Mouse (Mus musculus): ENCODE measurements around the gene Pum1.
A peak's percentile ranks its signal among the peaks of the same experiment; 100 is the strongest.
"Not testable (repeated sequence)": the region's sequence is repeated elsewhere in the genome, so short reads cannot be mapped to it uniquely, and the experiment has no call there.

Gene Pum1

GRCm38 (mm10) chr4:130662979-130663725 is at the start of gene Pum1:
Gene Pum1, plus strand, starts transcription at chr4:130663321.
- DNase-seq (ENCODE audit: low read depth, low spot score), result peak; percentile 78

DNA sequence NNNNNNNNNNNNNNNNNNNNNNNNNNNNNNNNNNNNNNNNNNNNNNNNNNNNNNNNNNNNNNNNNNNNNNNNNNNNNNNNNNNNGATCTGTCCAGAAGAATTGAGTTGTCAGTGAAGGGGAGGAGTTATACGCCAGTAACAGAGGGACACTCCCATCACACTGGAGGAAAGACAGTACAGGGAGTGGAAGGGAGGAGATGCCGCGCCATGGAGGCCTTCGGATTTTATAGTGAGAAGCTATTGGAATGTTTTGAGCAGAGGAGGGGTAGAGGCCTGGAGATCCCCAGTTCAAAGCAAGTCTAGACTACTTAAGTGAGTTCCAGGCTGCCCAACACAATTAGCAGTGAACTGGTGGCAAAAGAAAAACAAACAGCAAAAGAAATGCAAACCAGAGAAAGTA is 33.7 kb upstream of the Pum1 start:
- no peak for DNase-seq (ENCODE audit: low read depth, low spot score)

DNA sequence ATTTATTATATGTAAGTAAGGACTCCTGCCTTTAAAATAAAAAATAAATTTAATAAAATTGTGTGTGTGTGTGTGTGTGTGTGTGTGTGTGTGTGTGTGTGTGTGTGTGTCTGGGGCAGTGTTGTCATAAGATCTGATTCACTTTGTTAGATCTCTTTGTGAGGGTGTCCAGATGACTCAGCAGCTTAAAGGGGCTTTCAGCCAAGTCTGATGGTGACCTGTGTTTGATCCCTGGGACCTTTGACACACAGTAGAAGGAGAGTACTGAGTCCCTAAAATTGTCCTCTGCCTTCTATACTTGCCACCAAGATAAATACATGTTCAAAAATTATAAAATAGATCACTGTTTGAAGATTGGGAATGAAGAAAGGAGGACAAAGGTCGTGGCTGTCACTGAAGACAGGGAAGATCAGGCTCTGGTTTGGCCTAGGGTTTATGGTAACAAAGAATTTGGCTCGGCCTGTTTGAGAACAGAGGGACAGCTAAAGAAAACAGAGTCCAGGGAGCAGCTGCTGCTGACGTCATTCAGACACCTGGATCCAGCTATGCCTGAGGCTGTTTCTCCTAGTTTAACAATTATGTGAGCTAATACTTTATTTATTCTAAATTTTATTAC is 32.8 kb upstream of the Pum1 start:
- DNase-seq (ENCODE audit: low read depth, low spot score), result no peak

DNA sequence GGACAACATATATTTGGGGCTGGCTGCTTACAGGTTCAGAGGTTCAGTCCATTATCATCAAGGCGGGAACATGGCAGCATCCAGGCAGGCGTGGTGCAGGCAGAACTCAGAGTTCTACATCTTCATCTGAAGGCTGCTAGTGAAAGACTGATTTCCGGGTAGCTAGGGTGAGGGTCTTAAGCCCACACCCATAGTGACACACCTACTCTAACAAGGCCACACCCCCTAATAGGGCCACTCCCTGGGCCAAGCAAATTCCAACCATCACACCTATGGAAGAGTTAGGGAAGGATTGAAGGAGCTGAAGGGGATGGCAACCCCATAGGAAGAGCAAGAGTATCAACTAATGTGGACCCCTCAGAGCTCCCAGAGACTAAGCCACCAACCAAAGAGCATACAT is 28.0 kb upstream of the Pum1 start:
- not testable (repeated sequence) for DNase-seq (ENCODE audit: low read depth, low spot score)

DNA sequence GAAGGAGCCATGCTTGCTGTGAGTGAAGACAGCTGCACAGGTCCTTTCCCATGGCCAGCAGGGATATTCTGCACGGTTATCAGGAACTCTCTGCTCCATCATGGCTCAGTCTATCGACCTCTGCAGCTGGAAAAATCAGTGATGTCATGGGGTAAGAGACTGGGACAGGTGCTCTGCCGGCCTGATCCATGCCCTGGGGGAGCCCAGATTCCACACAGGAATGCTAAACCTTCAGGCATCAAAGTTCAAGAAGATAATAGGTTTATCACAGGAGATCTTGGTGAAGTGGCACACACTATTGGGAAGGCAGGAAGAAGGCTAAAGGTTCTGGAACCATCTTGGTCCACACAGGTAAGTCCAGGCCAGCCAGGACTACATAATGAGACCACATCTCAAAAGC is 26.4 kb upstream of the Pum1 start:
- no peak for DNase-seq (ENCODE audit: low read depth, low spot score)

DNA sequence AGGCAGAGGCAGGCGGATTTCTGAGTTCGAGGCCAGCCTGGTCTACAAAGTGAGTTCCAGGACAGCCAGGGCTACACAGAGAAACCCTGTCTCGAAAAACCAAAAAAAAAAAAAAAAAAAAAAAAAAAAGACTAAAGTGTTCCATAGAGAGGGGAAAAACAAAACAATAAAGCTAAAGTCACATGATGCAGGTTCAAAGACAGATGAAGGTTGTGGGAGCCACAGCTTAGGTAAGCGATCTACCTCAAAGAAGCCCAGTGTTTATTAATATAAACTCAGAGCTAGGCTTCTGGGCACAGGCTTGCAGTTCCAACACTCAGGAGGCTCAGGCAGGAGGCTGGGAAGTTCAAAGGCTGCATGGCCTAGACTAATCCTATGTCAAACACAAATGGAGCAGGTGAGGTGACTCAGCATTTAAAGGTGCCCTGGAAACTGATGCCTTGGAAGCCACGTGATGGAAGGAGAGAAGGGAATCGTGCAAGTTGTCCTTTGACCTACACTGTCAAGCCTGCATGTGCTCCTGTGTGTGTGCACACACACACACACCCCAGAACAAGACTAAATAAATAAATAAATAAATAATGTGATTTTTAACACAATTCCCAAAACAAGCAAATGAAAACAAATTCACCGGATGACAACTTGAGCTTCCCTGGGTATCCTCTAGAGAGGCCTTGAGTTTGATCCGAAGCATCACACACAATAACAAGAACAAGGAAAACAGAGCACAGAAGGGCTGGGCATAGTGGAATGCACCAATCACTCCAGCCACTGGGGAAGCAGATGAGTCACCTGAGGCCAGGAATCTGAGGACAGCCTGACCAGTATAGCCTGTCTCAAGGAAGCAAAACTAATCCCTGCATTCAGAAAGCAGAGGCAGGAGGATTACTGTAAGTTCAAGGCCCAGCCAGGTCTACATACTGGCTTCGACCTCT is 25.4 kb upstream of the Pum1 start:
- DNase-seq (ENCODE audit: low read depth, low spot score), result no peak

DNA sequence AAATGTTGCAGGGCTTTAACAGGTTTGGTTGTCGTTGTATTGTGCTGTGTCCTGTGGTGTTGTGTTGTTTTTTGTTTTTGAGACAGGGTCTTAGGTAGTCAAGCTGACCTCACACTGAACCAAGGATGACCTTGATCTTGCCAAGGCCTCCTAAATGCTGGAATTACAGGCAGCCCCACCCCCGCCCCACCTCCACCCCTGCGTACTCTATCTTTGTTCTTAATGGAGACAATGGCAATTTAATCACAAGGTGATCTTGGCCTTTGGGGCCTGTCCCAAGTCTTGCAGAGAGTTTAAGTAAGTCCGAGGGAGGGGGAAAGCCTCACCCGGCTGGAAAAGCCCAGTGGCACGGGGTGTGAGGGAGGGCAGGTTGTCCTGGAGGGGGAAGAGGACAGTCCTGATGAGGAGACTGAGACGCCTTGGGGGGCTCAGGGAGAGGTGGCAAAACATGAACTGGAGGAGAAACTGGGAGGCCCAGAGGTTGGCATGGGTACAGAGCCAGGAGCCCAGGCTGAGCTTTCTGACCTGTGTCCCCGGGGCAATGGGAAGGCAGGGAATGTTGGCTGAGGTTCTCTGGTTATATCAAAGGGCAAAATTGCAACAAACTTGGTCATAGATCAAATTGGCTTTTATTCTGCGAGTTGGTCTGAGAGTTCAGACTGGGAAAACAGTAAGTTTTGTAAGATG is 22.9 kb upstream of the Pum1 start:
- DNase-seq (ENCODE audit: low read depth, low spot score), result no peak

DNA sequence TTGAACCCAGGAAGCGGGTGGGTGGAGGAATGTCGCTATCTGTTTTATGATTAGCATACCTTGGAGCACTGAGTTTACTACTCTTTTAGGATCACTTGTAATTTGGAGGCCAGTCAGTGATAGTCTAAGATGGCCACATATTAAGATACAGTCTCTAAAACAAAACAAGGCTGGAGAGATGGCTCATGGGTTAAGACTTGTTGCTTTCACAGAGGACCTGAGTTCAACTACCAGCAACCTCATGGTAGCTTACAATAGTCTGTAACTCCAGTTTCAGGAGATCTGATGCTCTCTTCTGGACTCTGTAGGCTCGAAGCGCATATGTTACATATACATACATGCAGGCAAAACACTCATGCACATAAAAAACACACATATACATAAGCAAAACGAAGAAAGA is 20.7 kb upstream of the Pum1 start:
- DNase-seq (ENCODE audit: low read depth, low spot score), result no peak

DNA sequence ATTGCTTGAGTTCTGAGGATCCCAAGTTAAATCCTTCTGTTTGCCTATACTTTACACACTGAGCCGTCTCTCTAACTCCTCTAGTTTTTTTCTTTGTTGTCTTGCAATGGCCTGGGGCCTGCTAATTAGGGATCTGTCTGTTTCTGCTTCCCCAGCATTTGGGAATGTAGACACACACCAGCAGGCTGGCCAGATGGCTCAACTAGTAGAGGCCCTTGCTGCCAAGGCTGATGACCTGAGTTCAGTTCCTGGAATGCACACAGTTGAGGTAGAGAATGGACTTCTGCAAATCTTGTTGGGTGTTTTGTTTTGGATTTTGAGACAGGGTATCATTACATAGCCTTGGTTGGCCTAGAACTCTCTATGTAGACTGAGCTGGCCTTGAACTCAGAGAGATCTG is 17.7 kb upstream of the Pum1 start:
- DNase-seq (ENCODE audit: low read depth, low spot score), result no peak

DNA sequence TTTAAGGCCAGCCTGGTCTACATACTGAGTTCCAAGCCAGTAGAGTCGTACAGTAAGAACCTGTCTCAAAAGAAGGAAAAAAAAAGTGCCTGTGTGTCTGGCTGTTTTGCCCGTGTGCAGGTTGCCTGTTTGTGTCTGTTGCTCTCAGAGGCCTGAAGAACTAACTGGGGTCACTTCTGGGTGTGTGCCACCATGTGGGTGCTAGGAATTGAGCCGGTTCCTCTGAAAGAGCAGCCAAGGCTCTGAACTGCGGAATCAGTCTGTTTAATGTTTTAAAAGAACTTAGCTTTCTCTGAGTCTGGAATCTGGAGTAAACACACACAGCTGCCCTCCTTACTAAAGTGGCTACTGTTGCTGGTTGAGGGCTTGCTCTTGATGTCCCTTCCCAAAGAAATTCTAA is 11.8 kb upstream of the Pum1 start:
- no peak for DNase-seq (ENCODE audit: low read depth, low spot score)

- DNase-seq (ENCODE audit: low read depth, low spot score), result no peak
Measured at GRCm38 (mm10) chr4:130652546-130652945, 10.6 kb upstream of the Pum1 start.

DNA sequence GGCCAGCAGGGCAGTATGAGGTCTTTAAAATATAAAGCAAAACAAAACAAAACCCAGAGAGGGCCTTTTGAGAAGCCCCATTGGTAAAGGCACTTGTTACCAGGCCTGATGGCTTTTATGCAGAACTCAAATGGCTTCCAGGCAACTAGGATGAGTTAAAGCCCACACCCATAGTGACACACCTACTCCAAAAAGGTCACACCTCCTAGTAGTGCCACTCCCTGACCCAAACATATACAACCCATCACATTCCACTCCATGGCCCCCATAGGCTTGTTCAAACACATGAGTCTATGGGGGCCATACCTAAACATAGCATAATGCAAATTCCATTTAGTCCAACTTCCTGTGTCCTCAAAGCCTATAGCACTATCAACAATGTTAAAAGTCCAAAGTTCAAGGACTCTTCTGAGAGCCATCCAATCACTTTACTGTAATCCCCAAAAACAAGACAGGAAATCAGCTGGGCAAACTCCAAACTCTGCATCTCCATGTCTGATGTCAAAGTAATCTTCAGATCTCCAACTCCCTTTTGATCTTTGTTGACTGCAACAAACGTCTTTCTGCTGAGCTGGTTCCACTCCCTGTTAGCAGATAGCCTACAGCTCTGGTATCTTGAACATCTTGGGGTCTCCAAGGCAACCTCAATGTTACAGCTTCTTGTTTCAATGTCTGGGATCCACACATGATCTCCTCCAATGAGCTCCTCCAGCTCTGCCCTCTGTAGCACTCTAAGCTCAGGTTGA is 5.1 kb upstream of the Pum1 start:
- DNase-seq (ENCODE audit: low read depth, low spot score), result no peak

GRCm38 (mm10) chr4:130659470-130659869 is 3.7 kb upstream of the Pum1 start:
- no peak for DNase-seq (ENCODE audit: low read depth, low spot score)

- no peak for DNase-seq (ENCODE audit: low read depth, low spot score)
Measured at GRCm38 (mm10) chr4:130660106-130660505, 3.0 kb upstream of the Pum1 start.

- DNase-seq (ENCODE audit: low read depth, low spot score), result no peak
Measured at GRCm38 (mm10) chr4:130661151-130661550, 2.0 kb upstream of the Pum1 start.

- not testable (repeated sequence) for DNase-seq (ENCODE audit: low read depth, low spot score)
Measured at GRCm38 (mm10) chr4:130662305-130662704, 816 bp upstream of the Pum1 start.

DNA sequence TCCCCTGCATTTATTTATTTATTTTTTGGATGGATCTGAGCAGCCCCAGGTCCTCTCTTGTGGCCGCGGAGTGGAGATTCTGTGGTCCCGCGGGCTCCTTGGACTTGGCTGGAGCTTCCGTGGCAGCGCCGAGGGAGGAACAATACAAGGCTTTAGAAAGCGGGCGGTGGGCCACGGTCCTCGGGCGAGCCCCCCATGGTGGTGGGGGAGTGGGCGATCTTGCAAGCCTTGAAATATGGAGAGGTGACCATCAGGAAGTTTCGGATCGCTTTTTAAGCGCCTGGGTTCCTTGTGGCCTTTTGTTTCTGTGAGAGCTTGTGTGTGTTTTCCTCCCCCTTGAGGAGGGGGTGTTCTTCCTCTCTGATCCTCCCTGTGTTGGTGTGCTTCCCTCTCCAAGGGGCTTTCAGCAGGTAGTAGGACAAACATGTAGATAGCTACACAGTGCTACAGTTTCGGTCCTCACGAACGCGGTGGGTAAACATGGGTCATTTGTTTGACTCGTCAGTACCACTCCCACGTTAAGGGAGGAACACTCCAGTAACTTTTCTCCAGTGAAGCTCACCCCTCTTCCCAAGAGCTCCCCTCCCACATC is 785 bp downstream of the Pum1 start:
- DNase-seq (ENCODE audit: low read depth, low spot score), result no peak

GRCm38 (mm10) chr4:130664414-130665029 is 1.4 kb downstream of the Pum1 start:
- no peak for DNase-seq (ENCODE audit: low read depth, low spot score)

- DNase-seq (ENCODE audit: low read depth, low spot score), result no peak
Measured at GRCm38 (mm10) chr4:130665176-130665575, 2.1 kb downstream of the Pum1 start.

DNA sequence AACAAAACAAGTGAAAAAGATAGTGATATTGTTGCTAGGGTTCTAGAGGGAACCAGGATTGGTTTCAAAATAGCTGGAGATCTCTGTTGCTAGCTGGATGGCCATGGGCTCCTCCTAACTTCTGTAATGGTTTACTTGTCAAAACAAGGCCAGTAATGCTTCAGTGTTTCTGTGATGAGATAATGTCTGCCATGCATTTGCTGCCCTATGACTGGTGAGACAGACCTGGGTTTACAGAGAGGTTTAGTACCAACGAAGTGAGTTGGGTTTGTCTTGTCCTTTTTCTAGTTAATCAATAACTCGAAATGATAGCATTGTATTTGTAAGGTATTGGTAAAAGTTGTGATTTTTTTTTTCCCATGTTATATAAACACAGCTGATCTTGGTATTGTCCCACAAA is 4.6 kb downstream of the Pum1 start:
- DNase-seq (ENCODE audit: low read depth, low spot score), result no peak
